Mouse (Mus musculus): ENCODE measurements around the gene Klhdc4. TPM values are rescaled to one million over a fixed set of nuclear protein-coding genes. Genes with fewer than 3 reads are reported as not detected.

The Klhdc4 gene
- polyA plus RNA-seq, 2 experiments = 15.6 to 17.0 TPM

DNA sequence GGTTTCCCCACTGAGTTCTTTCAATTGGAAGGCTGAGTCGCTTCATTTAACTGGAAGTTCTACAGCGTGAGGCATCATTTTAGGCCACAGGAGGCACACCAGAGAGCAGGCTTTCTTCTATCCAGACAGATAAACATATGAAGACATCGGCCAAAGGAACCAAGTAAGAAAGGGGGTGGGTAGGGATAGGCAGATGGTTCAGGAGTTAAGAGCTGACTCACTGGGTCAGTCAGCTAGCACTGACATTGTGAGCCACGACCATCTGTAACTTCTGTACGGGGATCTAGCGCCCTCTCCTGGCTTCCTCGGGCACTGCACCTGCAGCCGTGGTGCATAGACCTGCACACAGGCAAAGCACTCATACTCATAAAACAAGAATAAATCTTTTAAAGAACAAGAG lies 11.9 kb upstream of the Klhdc4 start:
- DNase-seq (ENCODE audit: low read depth in 3 of 3, low spot score in 3 of 3) (no peak), ATAC-seq (ENCODE audit: insufficient read depth) (peak; percentile 28; the same call in 1 of the 2 replicates)
- H3K27me3 ChIP-seq (ENCODE audit: control insufficient read depth, insufficient read depth, low read length) = no peaks in the 10 kb centered on the region
- H3K4me1 ChIP-seq (replicated peaks; ENCODE audit: control insufficient read depth in 2 of 2, insufficient read depth in 2 of 2, low read length in 1 of 2) = no peaks in the 10 kb centered on the region
- H3K9ac ChIP-seq (replicated peaks) = no peak overlapping the region
- TF ChIP-seq EP300 (IDR thresholded peaks at IDR 0.05; ENCODE audit: low read depth) (no peak), CTCF (IDR thresholded peaks at IDR 0.05; ENCODE audit: low read depth) (peak; percentile 81)
- no peak overlapping the region for H3K27ac ChIP-seq
- no peak overlapping the region for H3K4me2 ChIP-seq (ENCODE audit: low read depth)
- no peak overlapping the region for H3K4me3 ChIP-seq (ENCODE audit: insufficient read depth in 1 of 2, low read depth in 2 of 2, low read length in 2 of 2)
- no peaks in the 10 kb centered on the region for H3K9me3 ChIP-seq (ENCODE audit: control insufficient read depth, low read length)
- no peaks in the 10 kb centered on the region; the same call in 1 of the 2 replicates for H3K36me3 ChIP-seq (replicated peaks; ENCODE audit: control insufficient read depth, insufficient read depth, low read depth)
- WGBS (ENCODE audit: insufficient replicate concordance) = 43% methylated on average over 8 of the region's 8 CpGs

DNA sequence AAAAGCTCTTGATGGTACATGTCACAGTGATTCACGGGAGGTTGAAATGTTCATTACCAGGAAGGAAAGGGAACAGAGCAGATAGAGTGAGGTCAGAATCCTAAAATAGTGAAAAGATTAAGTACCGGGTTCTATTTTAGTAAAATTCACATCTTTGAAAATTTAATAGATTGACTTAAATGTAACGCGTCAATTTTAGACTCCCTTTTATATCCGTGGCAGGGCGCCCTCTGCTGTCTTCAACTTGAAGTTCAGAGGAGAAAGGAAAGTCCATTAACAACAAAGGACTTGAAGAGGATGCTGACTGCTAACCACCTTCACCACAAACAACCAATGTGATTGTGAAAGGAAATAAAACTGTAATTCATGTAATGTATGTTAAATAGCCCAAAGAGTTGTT lies 3.1 kb upstream of the Klhdc4 start:
- Histone ChIP-seq H3K4me1 (replicated peaks; ENCODE audit: control insufficient read depth in 2 of 2, insufficient read depth in 2 of 2, low read length in 1 of 2) (peaks cover 6 to 12% of the 10 kb centered on the region in 2 experiments; a peak in 3 of 4 replicates), H3K36me3 (replicated peaks; ENCODE audit: control insufficient read depth, insufficient read depth, low read depth) (no peaks in the 10 kb centered on the region), H3K27ac (no peak overlapping the region), H3K27me3 (ENCODE audit: control insufficient read depth, insufficient read depth, low read length) (no peaks in the 10 kb centered on the region), H3K4me2 (ENCODE audit: low read depth) (no peak overlapping the region; the same call in none of the 2 replicates), H3K9me3 (ENCODE audit: control insufficient read depth, low read length) (no peaks in the 10 kb centered on the region), H3K9ac (replicated peaks) (no peak overlapping the region), H3K4me3 (ENCODE audit: insufficient read depth in 1 of 2, low read depth in 2 of 2, low read length in 2 of 2) (no peak overlapping the region)
- no peak for TF ChIP-seq EP300 (IDR thresholded peaks at IDR 0.05; ENCODE audit: low read depth)
- TF ChIP-seq CTCF (IDR thresholded peaks at IDR 0.05; ENCODE audit: low read depth) = peak; percentile 66
- ATAC-seq (ENCODE audit: insufficient read depth) (peak; percentile 59; the same call in 1 of the 2 replicates), DNase-seq (ENCODE audit: low read depth in 3 of 3, low spot score in 3 of 3) (peak; percentile 27 to 77 (median 60))
- WGBS (ENCODE audit: insufficient replicate concordance) = 13% methylated on average over 6 of the region's 6 CpGs

DNA sequence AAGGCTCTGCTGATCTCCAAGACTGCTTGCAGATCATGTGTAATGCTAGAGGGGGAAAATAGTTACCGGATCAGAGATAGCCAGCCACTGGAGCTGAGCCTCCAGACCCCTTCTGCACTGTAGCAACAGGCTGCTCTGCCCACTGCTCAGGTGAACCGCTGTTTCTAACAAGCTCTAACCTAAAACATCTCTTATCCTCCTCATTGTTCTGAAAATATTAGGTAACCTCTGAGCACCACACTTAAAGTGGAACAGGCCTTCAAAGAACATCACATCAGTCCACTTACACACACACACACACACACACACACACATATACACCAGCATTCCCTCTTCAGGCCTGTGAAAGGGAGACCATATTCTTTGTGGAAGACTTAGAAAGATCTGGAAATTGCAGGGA lies 2.7 kb upstream of the Klhdc4 start:
- Histone ChIP-seq H3K9ac (replicated peaks) (no peak overlapping the region), H3K4me1 (replicated peaks; ENCODE audit: control insufficient read depth in 2 of 2, insufficient read depth in 2 of 2, low read length in 1 of 2) (peaks cover 6 to 12% of the 10 kb centered on the region in 2 experiments; a peak in 3 of 4 replicates), H3K9me3 (ENCODE audit: control insufficient read depth, low read length) (no peaks in the 10 kb centered on the region), H3K27ac (no peak overlapping the region), H3K4me3 (ENCODE audit: insufficient read depth in 1 of 2, low read depth in 2 of 2, low read length in 2 of 2) (no peak overlapping the region), H3K27me3 (ENCODE audit: control insufficient read depth, insufficient read depth, low read length) (no peaks in the 10 kb centered on the region), H3K4me2 (ENCODE audit: low read depth) (no peak overlapping the region; the same call in none of the 2 replicates), H3K36me3 (replicated peaks; ENCODE audit: control insufficient read depth, insufficient read depth, low read depth) (no peaks in the 10 kb centered on the region)
- WGBS (ENCODE audit: insufficient replicate concordance) = 55% methylated on average over 2 of the region's 2 CpGs
- DNase-seq (ENCODE audit: low read depth in 3 of 3, low spot score in 3 of 3) (no peak), ATAC-seq (ENCODE audit: insufficient read depth) (no peak)
- TF ChIP-seq CTCF (IDR thresholded peaks at IDR 0.05; ENCODE audit: low read depth) (no peak), EP300 (IDR thresholded peaks at IDR 0.05; ENCODE audit: low read depth) (no peak)

DNA sequence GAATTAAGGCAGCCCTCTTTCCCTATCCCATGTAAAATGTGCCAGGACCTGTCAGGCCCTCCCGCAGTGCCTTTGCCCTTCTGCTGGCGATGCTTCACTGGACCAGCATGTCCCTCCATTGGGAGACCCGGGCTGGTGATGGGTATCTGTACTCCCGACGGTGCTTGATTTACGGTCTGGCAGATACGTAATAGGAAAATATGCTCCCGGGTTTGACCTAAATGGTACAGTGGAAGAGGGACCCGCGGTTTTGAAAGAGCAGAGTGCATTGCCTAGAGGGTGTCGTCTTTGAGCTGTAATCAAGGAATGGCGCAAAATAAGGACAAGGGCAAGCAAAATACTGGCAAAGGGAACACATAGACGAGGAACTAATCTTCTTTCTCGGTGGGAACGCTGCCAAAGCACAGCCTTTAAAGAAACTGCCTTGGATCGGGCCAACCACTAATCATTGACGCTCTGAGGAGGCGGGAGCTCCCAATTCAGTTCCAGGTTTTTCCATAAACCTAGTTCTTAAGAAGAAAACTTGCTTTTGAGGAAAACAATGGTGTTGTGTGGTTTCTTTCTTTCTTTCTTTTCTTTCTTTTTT lies 501 bp upstream of the Klhdc4 start:
- DNase-seq (ENCODE audit: low read depth in 3 of 3, low spot score in 3 of 3) (no peak), ATAC-seq (ENCODE audit: insufficient read depth) (peak; percentile 65)
- H3K4me3 ChIP-seq (ENCODE audit: insufficient read depth in 1 of 2, low read depth in 2 of 2, low read length in 2 of 2) = peak overlapping the region; percentile 80 to 85
- no peaks in the 10 kb centered on the region for H3K36me3 ChIP-seq (replicated peaks; ENCODE audit: control insufficient read depth, insufficient read depth, low read depth)
- no peak overlapping the region for H3K27ac ChIP-seq
- no peaks in the 10 kb centered on the region for H3K27me3 ChIP-seq (ENCODE audit: control insufficient read depth, insufficient read depth, low read length)
- peak overlapping the region; percentile 82 for H3K4me2 ChIP-seq (ENCODE audit: low read depth)
- peaks cover 6 to 12% of the 10 kb centered on the region in 2 experiments; a peak in 3 of 4 replicates for H3K4me1 ChIP-seq (replicated peaks; ENCODE audit: control insufficient read depth in 2 of 2, insufficient read depth in 2 of 2, low read length in 1 of 2)
- H3K9me3 ChIP-seq (ENCODE audit: control insufficient read depth, low read length) = no peaks in the 10 kb centered on the region
- TF ChIP-seq CTCF (IDR thresholded peaks at IDR 0.05; ENCODE audit: low read depth) (no peak), EP300 (IDR thresholded peaks at IDR 0.05; ENCODE audit: low read depth) (no peak)
- peak overlapping the region; percentile 81 for H3K9ac ChIP-seq (replicated peaks)
- 17% methylated on average over 18 of the region's 18 CpGs for WGBS (ENCODE audit: insufficient replicate concordance)

DNA sequence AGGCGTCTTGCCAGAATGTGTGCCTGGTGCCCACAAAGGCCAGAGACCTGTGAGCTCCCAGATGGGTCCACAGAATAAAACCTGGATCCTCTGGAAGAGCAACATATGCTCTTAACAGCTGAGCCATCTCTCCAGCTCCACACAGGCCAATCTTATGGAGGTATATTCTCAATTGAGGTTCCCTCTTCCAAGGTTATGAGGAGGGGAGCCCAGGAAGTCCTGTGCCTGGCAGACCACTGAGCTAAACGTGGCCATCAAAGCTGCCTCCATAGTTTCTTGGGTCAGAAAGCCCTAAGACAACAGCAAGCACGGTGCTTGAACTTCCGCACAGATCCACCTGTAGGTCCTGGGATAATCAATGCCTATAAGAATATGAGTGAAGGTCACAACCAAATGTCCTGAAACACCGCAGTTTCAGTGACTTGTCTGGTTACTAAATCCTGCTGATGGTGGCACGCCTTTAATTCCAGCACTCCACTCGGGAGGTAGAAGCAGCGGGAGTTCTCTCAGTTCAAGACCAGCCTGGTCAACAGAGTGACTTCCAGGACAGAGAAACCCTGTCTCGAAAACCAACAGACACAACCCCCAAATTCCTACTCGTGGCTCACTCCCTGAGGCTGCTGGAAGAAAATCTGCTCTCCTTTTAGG lies 869 bp downstream of the Klhdc4 start:
- no peak for TF ChIP-seq EP300 (IDR thresholded peaks at IDR 0.05; ENCODE audit: low read depth)
- no peak for TF ChIP-seq CTCF (IDR thresholded peaks at IDR 0.05; ENCODE audit: low read depth)
- H3K36me3 ChIP-seq (replicated peaks; ENCODE audit: control insufficient read depth, insufficient read depth, low read depth) = no peaks in the 10 kb centered on the region
- peak overlapping the region; percentile 80 to 85 for H3K4me3 ChIP-seq (ENCODE audit: insufficient read depth in 1 of 2, low read depth in 2 of 2, low read length in 2 of 2)
- no peaks in the 10 kb centered on the region for H3K27me3 ChIP-seq (ENCODE audit: control insufficient read depth, insufficient read depth, low read length)
- no peaks in the 10 kb centered on the region for H3K9me3 ChIP-seq (ENCODE audit: control insufficient read depth, low read length)
- ATAC-seq (ENCODE audit: insufficient read depth) (no peak), DNase-seq (ENCODE audit: low read depth in 3 of 3, low spot score in 3 of 3) (no peak)
- peak overlapping the region; percentile 81 for H3K9ac ChIP-seq (replicated peaks)
- no peak overlapping the region for H3K27ac ChIP-seq
- H3K4me1 ChIP-seq (replicated peaks; ENCODE audit: control insufficient read depth in 2 of 2, insufficient read depth in 2 of 2, low read length in 1 of 2) = peaks cover 6 to 12% of the 10 kb centered on the region in 2 experiments; a peak in 3 of 4 replicates
- 33% methylated on average over 10 of the region's 10 CpGs for WGBS (ENCODE audit: insufficient replicate concordance)
- peak overlapping the region; percentile 82 for H3K4me2 ChIP-seq (ENCODE audit: low read depth)

Data from liver, embryonic 14.5 days (tissue).